Mouse (Mus musculus): ENCODE measurements around the gene Ppp3r1.
"Not testable (repeated sequence)": the region's sequence is repeated elsewhere in the genome, so short reads cannot be mapped to it uniquely, and the experiment has no call there.

Gene Ppp3r1

DNA sequence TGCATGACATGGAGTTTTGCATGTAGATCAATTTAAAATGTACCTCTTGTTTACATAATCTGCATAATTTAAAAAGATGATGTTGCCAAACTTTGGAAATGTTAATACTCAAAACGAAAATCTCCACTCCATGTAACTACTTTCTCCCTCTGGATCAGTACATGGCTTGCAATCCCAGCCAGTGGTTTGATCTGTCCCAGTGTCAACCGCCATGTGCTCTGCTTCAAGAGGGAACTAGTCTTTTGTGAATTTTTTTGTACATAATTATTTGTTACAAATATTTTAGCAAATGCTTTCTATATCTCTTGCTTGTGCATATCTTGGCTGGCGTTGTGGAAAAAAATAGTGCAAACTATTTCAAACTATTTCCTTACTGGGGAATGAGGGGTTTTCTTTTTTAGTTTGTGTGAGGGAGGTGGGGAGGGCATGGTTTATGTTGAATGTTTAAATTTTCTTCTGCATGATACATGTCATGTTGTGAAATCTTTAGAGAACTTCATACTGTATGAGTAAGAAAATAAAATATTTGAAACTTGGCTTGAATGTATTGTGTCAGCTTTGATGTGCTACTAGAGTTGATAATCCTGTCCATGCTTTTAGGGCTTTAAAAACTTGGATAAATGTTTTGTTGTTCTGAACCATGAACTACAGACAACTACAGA is 40.9 kb downstream of the Ppp3r1 start:
- DNase-seq (ENCODE audit: low read depth, low spot score) = no peak

DNA sequence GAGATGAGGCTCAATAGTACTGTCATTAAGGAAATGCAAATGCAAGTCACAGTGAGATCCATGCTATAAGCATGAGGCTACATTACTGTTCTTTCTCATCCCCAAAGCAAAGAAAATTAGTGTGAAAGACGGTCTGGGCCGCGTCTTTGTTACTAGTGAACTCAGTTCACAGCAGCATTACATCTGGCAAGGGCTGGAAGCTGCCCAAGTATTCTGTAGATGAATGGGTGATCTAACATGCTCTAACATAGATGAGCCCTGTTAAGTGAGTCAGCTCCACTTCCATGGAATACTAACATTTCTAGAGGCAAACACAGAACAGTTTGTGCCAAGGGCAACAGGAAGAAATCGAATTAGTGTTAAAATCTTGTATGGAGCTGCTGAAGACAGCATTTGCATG is 41.9 kb downstream of the Ppp3r1 start:
- no peak for DNase-seq (ENCODE audit: low read depth, low spot score)

DNA sequence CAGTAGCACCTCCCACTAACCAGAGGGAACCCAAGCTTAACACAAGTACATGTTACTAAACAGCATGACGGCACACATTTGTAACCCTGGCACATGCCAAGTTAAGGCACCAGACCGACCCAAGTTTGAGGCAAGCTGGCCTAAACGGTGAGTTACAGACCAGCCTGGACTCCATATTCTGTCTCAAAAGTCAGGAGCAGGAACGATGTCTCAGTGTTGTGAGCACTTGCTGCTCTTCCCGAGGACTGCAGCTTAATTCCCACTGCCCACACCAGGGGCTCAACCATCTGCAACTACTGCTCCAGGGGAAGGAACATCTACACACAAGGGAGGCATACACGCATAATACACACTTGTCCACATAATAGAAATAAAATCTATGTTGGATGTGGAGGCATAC is 43.4 kb downstream of the Ppp3r1 start:
- DNase-seq (ENCODE audit: low read depth, low spot score) = no peak

DNA sequence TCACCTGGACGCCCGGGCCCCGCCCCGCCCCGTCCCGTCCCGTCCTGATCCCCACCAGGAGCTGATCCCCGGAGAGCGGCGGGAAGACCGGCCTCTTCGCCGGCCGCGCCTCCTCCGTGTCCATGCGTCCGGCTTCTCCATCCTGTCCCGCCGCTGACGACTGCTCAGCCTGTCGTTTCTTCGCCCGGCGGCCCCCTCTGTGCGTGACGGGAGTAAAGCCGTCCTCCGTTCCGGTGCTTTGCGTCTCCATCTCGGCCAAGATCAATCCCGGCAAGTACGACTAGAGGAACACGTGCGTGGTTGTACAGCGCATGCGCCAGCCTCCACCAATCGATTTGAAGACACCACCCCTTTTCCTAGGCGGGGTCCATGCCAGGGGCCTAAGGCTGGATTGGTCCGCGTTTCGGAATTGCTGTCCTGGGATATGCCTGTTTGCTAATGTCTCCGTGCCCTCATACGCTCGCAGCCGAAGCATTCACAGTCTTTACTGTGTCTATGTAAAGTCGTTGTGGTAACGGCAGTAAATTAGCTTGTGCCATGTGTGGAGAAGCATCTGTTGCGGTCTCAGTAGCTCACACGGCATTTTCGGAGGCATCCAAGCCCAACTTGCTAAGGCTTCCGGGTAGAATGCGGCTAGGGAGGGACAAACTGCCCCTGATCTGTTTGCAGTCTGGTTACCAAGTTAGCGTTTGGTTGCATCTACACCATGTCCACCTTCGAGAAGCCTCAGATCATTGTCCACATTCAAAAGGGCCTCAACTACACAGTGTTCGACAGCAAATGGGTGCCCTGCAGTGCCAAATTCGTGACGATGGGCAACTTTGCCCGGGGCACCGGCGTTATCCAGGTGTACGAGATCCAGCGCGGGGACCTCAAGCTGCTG is 52.4 kb downstream of the Ppp3r1 start, which contains the start of gene Pno1:
Gene Pno1, minus strand, starts transcription at position 311 of the 883 bp plus-strand sequence.
- DNase-seq (ENCODE audit: low read depth, low spot score) = peak; percentile 98

DNA sequence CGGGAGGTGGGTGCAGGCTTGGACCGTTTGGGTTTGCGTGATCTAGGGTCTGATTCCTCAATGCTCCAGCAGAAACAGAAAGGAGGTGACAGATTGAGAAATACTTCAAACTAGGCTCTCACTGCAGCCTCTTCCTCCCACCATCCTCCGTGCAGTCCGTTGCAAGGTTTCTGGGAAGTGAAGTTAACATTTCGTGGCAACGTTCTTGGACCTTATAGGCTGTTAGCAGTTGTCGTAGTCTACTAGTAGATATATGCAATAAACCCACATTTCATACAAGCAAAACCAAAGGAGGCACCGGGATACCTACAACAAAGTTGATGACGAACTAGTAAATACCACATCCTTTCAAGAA is 53.1 kb downstream of the Ppp3r1 start:
- peak; percentile 41 for DNase-seq (ENCODE audit: low read depth, low spot score)

DNA sequence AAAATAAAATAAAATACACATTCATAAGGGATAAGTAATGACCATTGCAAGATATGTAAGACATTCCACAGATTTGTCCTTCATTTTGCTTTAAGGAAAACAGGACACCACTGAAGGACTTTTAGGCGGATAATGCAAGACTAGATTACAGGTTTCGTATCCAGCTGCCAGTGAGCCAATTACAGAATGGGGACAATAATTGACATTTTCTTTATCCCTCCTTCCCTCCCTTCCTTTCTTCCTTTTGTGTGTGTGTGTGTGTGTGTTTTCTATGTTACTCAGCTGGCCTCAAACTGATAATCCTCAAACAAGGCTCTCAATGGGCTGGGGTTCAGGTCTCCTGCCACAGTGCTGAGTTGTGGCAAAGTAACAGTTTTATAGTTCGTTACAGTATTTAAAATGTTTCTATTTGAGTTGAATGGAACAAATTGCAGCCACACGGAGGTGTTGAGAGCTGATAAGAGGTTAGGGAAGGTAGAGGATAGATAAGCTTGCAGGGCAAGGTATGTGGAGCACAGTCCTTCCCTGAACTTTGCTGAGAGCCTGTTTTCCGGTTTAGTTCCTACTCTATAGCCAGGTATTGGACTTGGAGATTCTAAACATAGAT is 53.9 kb downstream of the Ppp3r1 start:
- no peak for DNase-seq (ENCODE audit: low read depth, low spot score)

DNA sequence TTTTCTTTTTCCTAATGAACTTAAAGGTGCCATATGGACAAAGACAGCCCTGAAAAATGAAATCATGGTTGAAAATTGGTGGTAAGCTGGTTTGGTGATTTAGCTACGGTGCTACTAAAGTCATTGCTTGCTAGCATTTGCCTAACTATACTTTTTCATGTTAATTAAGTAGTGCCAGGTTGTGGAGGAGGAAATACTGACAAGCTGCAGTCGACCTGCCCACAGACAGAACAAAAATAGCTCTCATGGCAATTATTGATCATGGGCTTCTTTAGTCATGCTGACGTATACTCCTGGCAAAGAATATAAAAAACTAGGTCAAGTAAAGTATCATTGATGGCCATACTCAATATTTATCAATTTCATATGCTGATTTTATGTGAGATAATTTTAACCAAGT is 56.4 kb downstream of the Ppp3r1 start:
- peak; percentile 44 for DNase-seq (ENCODE audit: low read depth, low spot score)

DNA sequence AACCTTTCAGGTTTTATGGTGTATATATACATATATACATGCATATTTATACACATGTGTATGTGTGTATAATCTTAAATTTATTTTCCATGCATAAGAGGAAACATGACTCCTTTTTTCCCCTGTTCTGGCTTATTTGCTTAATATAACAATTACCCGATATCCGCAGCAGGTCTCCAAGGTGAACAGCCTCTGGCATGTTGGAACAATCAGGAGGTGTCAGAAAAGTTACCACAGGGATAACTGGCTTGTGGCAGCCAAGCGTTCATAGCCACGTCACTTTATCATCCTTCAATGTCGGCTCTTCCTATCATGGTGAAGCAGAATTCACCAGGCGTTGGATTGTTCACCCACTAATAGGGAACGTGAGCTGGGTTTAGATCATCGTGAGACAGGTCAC is 62.1 kb downstream of the Ppp3r1 start:
- DNase-seq (ENCODE audit: low read depth, low spot score) = no peak

DNA sequence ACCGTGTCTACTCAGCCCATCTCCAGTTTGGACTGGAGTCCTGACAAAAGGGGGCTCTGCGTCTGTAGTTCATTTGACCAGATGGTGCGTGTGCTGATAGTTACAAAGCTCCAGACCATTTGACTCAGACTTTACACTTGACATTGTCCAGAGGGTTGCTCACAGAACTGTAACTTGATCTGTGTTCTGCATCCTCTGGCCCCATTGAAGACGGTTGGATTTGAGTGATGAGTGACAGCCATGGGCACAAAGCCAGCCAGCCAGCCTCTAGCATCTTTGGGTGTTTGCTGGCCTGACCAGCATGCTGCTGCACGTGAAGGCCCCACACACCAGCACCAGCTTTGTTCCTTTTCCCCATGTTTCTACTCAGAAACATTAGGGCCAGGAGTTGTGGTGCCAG is 73.7 kb downstream of the Ppp3r1 start:
- no peak for DNase-seq (ENCODE audit: low read depth, low spot score)

DNA sequence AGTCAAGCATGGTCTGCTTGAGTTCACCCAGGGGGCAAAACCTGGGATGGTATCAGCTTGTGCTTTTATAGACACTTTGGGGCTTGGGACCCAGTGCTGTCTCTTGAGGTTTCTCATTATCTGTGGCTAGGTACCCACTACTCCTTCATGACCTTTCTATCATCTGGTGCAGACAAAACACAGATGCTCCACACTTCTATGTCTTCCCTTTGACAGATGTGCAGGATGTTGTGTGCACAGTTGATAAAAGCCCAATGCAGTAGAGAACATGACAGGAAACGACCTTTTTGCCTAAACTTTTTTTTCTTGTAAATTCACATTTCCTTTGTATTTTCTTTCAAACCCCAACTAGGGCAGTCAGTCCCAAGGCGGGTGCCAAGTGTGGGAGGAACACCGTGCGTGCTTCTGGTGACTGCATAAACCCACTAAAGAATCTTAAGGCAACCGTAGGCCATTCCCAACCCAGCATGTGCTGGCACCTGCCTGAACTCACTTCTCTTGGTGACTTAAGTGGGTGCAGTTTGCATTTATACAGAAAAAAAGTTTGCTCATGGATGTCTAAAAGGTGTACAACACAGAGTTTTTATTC is 77.5 kb downstream of the Ppp3r1 start:
- DNase-seq (ENCODE audit: low read depth, low spot score) = no peak

DNA sequence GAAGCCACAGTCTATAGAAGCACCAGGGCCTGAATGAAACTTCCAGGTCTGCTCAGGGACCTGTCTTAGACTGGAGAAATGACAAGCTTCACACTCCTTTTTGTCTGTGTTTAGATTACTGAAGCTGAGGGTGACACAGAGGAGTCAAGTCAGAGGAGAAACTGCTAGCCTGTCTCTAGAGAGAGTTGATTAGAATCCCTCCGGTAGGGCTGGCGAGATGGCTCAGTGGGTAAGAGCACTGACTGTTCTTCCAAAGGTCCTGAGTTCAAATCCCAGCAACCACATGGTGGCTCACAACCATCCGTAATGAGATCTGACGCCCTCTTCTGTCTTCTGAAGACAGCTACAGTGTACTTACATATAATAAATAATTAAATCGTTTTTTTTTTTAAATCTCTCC is 79.5 kb downstream of the Ppp3r1 start:
- DNase-seq (ENCODE audit: low read depth, low spot score) = not testable (repeated sequence)

DNA sequence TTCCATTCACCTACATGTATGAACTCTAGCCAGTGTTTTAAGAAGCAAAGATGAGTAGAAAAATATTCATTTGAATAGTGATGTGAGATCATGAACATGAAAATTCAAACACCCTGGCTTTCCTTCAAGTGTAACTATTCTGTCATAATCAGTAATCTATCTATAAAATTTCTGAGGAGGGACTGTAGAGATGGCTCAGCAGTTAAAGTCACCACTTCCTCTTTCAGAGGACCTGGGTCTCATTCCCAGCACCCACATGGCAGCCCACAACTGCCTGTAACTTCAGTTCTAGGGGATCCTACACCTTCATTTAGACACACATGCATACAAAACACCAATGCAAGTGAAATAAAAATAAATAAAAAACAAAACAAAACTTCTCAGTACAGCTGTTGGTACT is 89.7 kb downstream of the Ppp3r1 start:
- DNase-seq (ENCODE audit: low read depth, low spot score) = no peak
